Comparison of ENCODE assay signal across 21 mouse cellular contexts in genomic region chr5:97807171-97807570, GRCm38 (mm10).
DNase-seq lines count a peak whose midpoint lies in the region; ATAC-seq lines count a peak whose summit lies in the region.
"Had no signal": no experiment of that assay in that cellular context is flagged by ENCODE, and none has a peak within 500 bp of the region (broad histone marks: within the 10 kb centered on the region; RNA-seq: fewer than 3 reads in every experiment).

No protein-coding gene starts in this region.

- H3K9ac ChIP-seq in neural tube, embryonic 15.5 days (replicated peaks), result no peak overlapping the region
- H3K9ac ChIP-seq: forebrain, postnatal 0 days; heart, embryonic 15.5 days; hindbrain, embryonic 12.5 days; lung, embryonic 15.5 days; neural tube, embryonic 13.5 days had no signal

- no peaks in the 10 kb centered on the region for H3K27me3 ChIP-seq in heart, embryonic 10.5 days (ENCODE audit: insufficient read depth, poor library complexity, severe bottlenecking)
- H3K27me3 ChIP-seq in neural tube, embryonic 15.5 days (replicated peaks), result no peaks in the 10 kb centered on the region
- H3K27me3 ChIP-seq: heart, embryonic 15.5 days; hindbrain, embryonic 12.5 days; lung, embryonic 15.5 days; neural tube, embryonic 13.5 days had no signal

- DNase-seq in heart, adult 11 months, result peak; percentile 88
- DNase-seq in heart, embryonic 10.5 days (ENCODE audit: low spot score), result no peak
- DNase-seq in 416B (ENCODE audit: low read depth), result peak; percentile 73
- DNase-seq in embryo, embryonic 10.5 days (ENCODE audit: low spot score), result peak; percentile 16
- DNase-seq in hindlimb bud, embryonic 11.5 days (ENCODE audit: extremely low spot score, low read depth, low spot score), result peak; percentile 6
- no peak for DNase-seq in cerebellum, adult 8-10 months
- no peak for DNase-seq in adrenal gland, postnatal 10 days
- DNase-seq: cerebellum, postnatal 36 days; forebrain, postnatal 0 days; gastrocnemius, postnatal 10 days; layer of hippocampus, adult 9-11 months; spleen, adult 18-20 months had no signal

- H3K4me2 ChIP-seq in neural tube, embryonic 15.5 days, result no peak overlapping the region
- H3K4me2 ChIP-seq: heart, embryonic 15.5 days; hindbrain, embryonic 12.5 days; liver, embryonic 11.5 days; lung, embryonic 15.5 days; neural tube, embryonic 13.5 days had no signal

- H3K4me3 ChIP-seq in heart, embryonic 10.5 days, result no peak overlapping the region
- no peak overlapping the region for H3K4me3 ChIP-seq in neural tube, embryonic 15.5 days (replicated peaks)
- H3K4me3 ChIP-seq: heart, embryonic 15.5 days; hindbrain, embryonic 12.5 days; lung, embryonic 15.5 days; neural tube, embryonic 13.5 days had no signal

- no peaks in the 10 kb centered on the region for H3K9me3 ChIP-seq in heart, embryonic 10.5 days
- no peaks in the 10 kb centered on the region for H3K9me3 ChIP-seq in neural tube, embryonic 15.5 days (replicated peaks)
- H3K9me3 ChIP-seq: heart, embryonic 15.5 days; hindbrain, embryonic 12.5 days; lung, embryonic 15.5 days; neural tube, embryonic 13.5 days had no signal

- no peaks in the 10 kb centered on the region for H3K4me1 ChIP-seq in heart, embryonic 10.5 days
- no peaks in the 10 kb centered on the region for H3K4me1 ChIP-seq in neural tube, embryonic 15.5 days
- H3K4me1 ChIP-seq: heart, embryonic 15.5 days; hindbrain, embryonic 12.5 days; lung, embryonic 15.5 days; neural tube, embryonic 13.5 days had no signal

- 70% methylated on average over 1 of the region's 1 CpGs for WGBS in heart, embryonic 10.5 days
- 85% methylated on average over 1 of the region's 1 CpGs for WGBS in neural tube, embryonic 15.5 days

- H3K27ac ChIP-seq in heart, embryonic 10.5 days, result no peak overlapping the region
- no peak overlapping the region for H3K27ac ChIP-seq in neural tube, embryonic 15.5 days (replicated peaks)
- H3K27ac ChIP-seq: heart, embryonic 15.5 days; hindbrain, embryonic 12.5 days; kidney, postnatal 0 days; lung, embryonic 15.5 days; neural tube, embryonic 13.5 days had no signal

- ATAC-seq in neural tube, embryonic 15.5 days (ENCODE audit: low FRiP score), result no peak
- ATAC-seq: forebrain, postnatal 0 days; intestine, embryonic 16.5 days had no signal

- no peaks in the 10 kb centered on the region for H3K36me3 ChIP-seq in heart, embryonic 10.5 days
- no peaks in the 10 kb centered on the region for H3K36me3 ChIP-seq in neural tube, embryonic 15.5 days
- H3K36me3 ChIP-seq: G1E; heart, embryonic 15.5 days; hindbrain, embryonic 12.5 days; lung, embryonic 15.5 days; neural tube, embryonic 13.5 days had no signal

Comparison
In these comparisons a context has a peak if more than half of its experiments do, and no peak if none do; other contexts are left out.
1. DNase-seq: peak in heart, adult 11 months (single experiment), 416B (single experiment), embryo, embryonic 10.5 days (single experiment) and hindlimb bud, embryonic 11.5 days (single experiment); none in heart, embryonic 10.5 days (single experiment), cerebellum, adult 8-10 months (single experiment) and adrenal gland, postnatal 10 days (single experiment).